Mouse (Mus musculus): ENCODE data around the gene Rbp2.

Gene Rbp2

GRCm38 (mm10) chr9:98485815-98486214, at the start of gene Rbp2:
TSS of gene Rbp2 (plus strand) at chr9:98486115.
- DNase-seq (ENCODE audit: low spot score) = no peak

GRCm38 (mm10) chr9:98437819-98438218, 48.1 kb upstream of the Rbp2 start:
- no peak for DNase-seq (ENCODE audit: low spot score)

GRCm38 (mm10) chr9:98439091-98439490, 46.8 kb upstream of the Rbp2 start:
- no peak for DNase-seq (ENCODE audit: low spot score)

GRCm38 (mm10) chr9:98442638-98443037, 43.3 kb upstream of the Rbp2 start:
- peak; percentile 25 for DNase-seq (ENCODE audit: low spot score)

- no peak for DNase-seq (ENCODE audit: low spot score)
These were observed 40.4 kb upstream of the Rbp2 start for GRCm38 (mm10) chr9:98445359-98446149.

- DNase-seq (ENCODE audit: low spot score) = peak; percentile 9
These were observed 34.9 kb upstream of the Rbp2 start for GRCm38 (mm10) chr9:98450976-98451375.

- DNase-seq (ENCODE audit: low spot score) = no peak
These were observed 19.2 kb upstream of the Rbp2 start for GRCm38 (mm10) chr9:98466709-98467108.

- DNase-seq (ENCODE audit: low spot score) = no peak
These were observed 5.7 kb upstream of the Rbp2 start for GRCm38 (mm10) chr9:98480172-98480749.

- no peak for DNase-seq (ENCODE audit: low spot score)
These were observed 3.7 kb upstream of the Rbp2 start for GRCm38 (mm10) chr9:98482256-98482655.

- no peak for DNase-seq (ENCODE audit: low spot score)
These were observed 895 bp upstream of the Rbp2 start for GRCm38 (mm10) chr9:98485020-98485419.

- no peak for DNase-seq (ENCODE audit: low spot score)
These were observed 1.4 kb downstream of the Rbp2 start for GRCm38 (mm10) chr9:98487273-98487672.

- no peak for DNase-seq (ENCODE audit: low spot score)
These were observed 3.6 kb downstream of the Rbp2 start for GRCm38 (mm10) chr9:98489532-98489931.

GRCm38 (mm10) chr9:98490128-98490527, 4.2 kb downstream of the Rbp2 start:
- no peak for DNase-seq (ENCODE audit: low spot score)

GRCm38 (mm10) chr9:98491071-98491470, 5.2 kb downstream of the Rbp2 start:
- DNase-seq (ENCODE audit: low spot score) = no peak

- DNase-seq (ENCODE audit: low spot score) = no peak
These were observed 6.3 kb downstream of the Rbp2 start for GRCm38 (mm10) chr9:98492212-98492611.

GRCm38 (mm10) chr9:98492821-98493220, 6.9 kb downstream of the Rbp2 start:
- DNase-seq (ENCODE audit: low spot score) = no peak

GRCm38 (mm10) chr9:98497157-98497556, 11.2 kb downstream of the Rbp2 start:
- no peak for DNase-seq (ENCODE audit: low spot score)

GRCm38 (mm10) chr9:98497990-98498389, 12.1 kb downstream of the Rbp2 start:
- DNase-seq (ENCODE audit: low spot score) = no peak

- no peak for DNase-seq (ENCODE audit: low spot score)
These were observed 12.9 kb downstream of the Rbp2 start for GRCm38 (mm10) chr9:98498717-98499268.

GRCm38 (mm10) chr9:98499601-98500000, 13.7 kb downstream of the Rbp2 start:
- DNase-seq (ENCODE audit: low spot score) = no peak

GRCm38 (mm10) chr9:98507480-98507879, 21.6 kb downstream of the Rbp2 start:
- DNase-seq (ENCODE audit: low spot score) = no peak

- DNase-seq (ENCODE audit: low spot score) = no peak
These were observed 24.6 kb downstream of the Rbp2 start for GRCm38 (mm10) chr9:98510363-98511055.

GRCm38 (mm10) chr9:98523872-98524271, 38.0 kb downstream of the Rbp2 start:
- no peak for DNase-seq (ENCODE audit: low spot score)
